Mouse (Mus musculus) E14TG2a.4 (cell line): ENCODE data around the gene Urb1.

Experiments
- CTCF ChIP-seq: conservative IDR thresholded peaks from 2 replicates; pipeline ENCODE4 v1.5.1; 2014; ENCODE audit warnings: low read length
- NANOG ChIP-seq: IDR thresholded peaks from 2 replicates; pipeline ENCODE4 v1.6.1; 2014; ENCODE audit warnings: borderline replicate concordance, low read length, mixed read lengths
- POU5F1 ChIP-seq: IDR thresholded peaks from 2 replicates; pipeline ENCODE4 v1.6.1; 2014; ENCODE audit warnings: low read length, borderline replicate concordance

GRCm38 (mm10) chr16:90710313-90710712 is 99.9 kb downstream of the Urb1 start:
- TF ChIP-seq CTCF (no peak), NANOG (no peak), POU5F1 (no peak)
